Mouse (Mus musculus) embryonic facial prominence, embryonic 11.5 days (tissue): ENCODE measurements around the gene Aldh1a2. TPM values are rescaled to one million over a fixed set of nuclear protein-coding genes. Genes with fewer than 3 reads are reported as not detected.

Source experiments
- ATAC-seq: fragments of 200-750 bp; cut with Nextera tagmentation; replicated peaks from 2 replicates; pipeline ENCODE4 v1.8.0; 2017; ENCODE audit warnings: low read depth; ENCODE audit not compliant: insufficient number of reproducible peaks, low FRiP score, low TSS enrichment
- DNase-seq: peaks from one replicate; pipeline ENCODE4 v3.0.0-alpha.2; 2015; ENCODE audit warnings: low spot score
- H3K27ac ChIP-seq: fragments of 300-500 bp; sonication (generic); replicated peaks from 2 replicates; pipeline ENCODE4 v1.5.1; 2014; ENCODE audit warnings: mild to moderate bottlenecking, low read depth, low read length, control low read depth
- H3K27me3 ChIP-seq: fragments of 300-500 bp; sonication (generic); 2 replicates; pipeline ENCODE4 v1.6.1; 2014; ENCODE audit warnings: mild to moderate bottlenecking, low read length, moderate library complexity, mixed read lengths; ENCODE audit not compliant: control insufficient read depth, insufficient read depth
- H3K36me3 ChIP-seq: fragments of 300-500 bp; sonication (generic); replicated peaks from 2 replicates; pipeline ENCODE4 v1.6.1; 2014; ENCODE audit warnings: low read depth, mild to moderate bottlenecking, low read length, moderate library complexity, mixed read lengths; ENCODE audit not compliant: control insufficient read depth, insufficient read depth
- H3K4me1 ChIP-seq: fragments of 300-500 bp; sonication (generic); 2 replicates; pipeline ENCODE4 v1.6.1; 2014; ENCODE audit warnings: low read length, mixed read lengths; ENCODE audit not compliant: control insufficient read depth, insufficient read depth
- H3K4me2 ChIP-seq: fragments of 300-500 bp; sonication (generic); 2 replicates; pipeline ENCODE4 v1.6.1; 2014; ENCODE audit warnings: low read depth, mild to moderate bottlenecking, control low read depth, low read length, moderate library complexity
- H3K4me3 ChIP-seq: fragments of 300-500 bp; sonication (generic); 2 replicates; pipeline ENCODE4 v1.5.1; 2014; ENCODE audit warnings: low read depth, low read length, control low read depth
- H3K9ac ChIP-seq: fragments of 300-500 bp; sonication (generic); replicated peaks from 2 replicates; pipeline ENCODE4 v1.6.1; 2014; ENCODE audit warnings: mild to moderate bottlenecking, control low read depth, low read length
- H3K9me3 ChIP-seq: fragments of 300-500 bp; sonication (generic); replicated peaks from 2 replicates; pipeline ENCODE4 v1.6.1; 2016; ENCODE audit warnings: mild to moderate bottlenecking, low read length, inconsistent platforms, mixed read lengths; ENCODE audit not compliant: control insufficient read depth
- WGBS: fragments of 180-500 bp; shearing (Covaris S2); extraction: QIAGEN DNeasy Blood & Tissue Kit; methylation state at CpG from one replicate; pipeline ENCODE4 v1.1.7; 2014; 5-methylcytosine and 5-hydroxymethylcytosine counted together
- polyA plus RNA-seq: library from polyadenylated mRNA; unstranded; fragments of >200 nt; fragmentation: Nextera tagmentation; extraction: Ambion mirVana; gene quantifications from 2 replicates; pipeline ENCODE4 v1.2.1, GENCODE M21; 2014

Aldh1a2 gene
- polyA plus RNA-seq, 1 experiment from 2014 or later: 39.1 TPM

DNA sequence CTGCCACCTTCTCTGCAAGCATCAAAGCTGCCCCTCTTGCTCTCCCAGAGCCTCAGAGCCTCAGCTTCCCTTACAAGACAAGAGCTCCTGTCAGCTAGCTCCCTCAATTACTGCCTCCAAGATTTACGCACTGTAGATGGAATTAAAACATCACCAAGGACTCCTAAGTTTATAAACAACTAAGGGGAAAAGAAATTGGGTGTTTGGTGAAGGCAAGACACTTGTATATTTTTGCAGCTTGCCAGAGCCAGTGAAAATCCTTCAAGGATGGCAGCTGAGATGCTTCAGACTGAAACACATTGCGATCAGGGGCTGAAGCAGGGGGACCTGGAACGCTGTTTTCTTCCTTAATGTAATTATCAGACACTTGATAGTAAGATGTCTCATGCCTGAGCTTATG, 47.1 kb downstream of the Aldh1a2 start:
- H3K36me3 ChIP-seq: no peaks in the 10 kb centered on the region
- no peak for DNase-seq
- no peak for ATAC-seq
- H3K4me1 ChIP-seq: no peaks in the 10 kb centered on the region; the same call in 1 of the 2 replicates
- no peak overlapping the region for H3K9ac ChIP-seq
- WGBS: 76% methylated on average over 3 of the region's 3 CpGs
- no peak overlapping the region for H3K27ac ChIP-seq
- H3K27me3 ChIP-seq: no peaks in the 10 kb centered on the region
- no peak overlapping the region for H3K4me3 ChIP-seq
- H3K9me3 ChIP-seq: no peaks in the 10 kb centered on the region
- H3K4me2 ChIP-seq: no peak overlapping the region

DNA sequence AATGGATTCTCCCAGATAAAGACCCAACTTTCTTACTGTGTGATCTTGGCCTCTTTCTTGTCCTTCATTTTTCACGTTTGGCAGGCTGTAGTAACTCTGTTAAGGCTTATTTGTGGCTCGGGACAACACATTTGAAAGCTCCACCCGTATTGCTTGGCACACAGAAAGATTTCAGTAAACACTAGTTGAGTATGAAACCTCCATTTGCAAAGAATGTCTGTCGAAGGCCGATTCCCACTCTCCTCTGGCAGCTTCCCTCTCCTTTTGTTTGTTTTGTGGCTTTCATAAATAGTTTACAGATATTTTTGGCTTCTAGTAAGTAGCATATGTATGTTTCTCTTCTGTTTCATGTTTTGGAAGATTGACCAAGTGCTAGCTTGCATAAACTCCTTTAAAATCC, 54.1 kb downstream of the Aldh1a2 start:
- 85% methylated on average over 5 of the region's 5 CpGs for WGBS
- H3K27me3 ChIP-seq: no peaks in the 10 kb centered on the region
- no peaks in the 10 kb centered on the region for H3K36me3 ChIP-seq
- no peak overlapping the region for H3K4me2 ChIP-seq
- DNase-seq: no peak
- no peak for ATAC-seq
- no peak overlapping the region for H3K27ac ChIP-seq
- no peak overlapping the region for H3K9ac ChIP-seq
- H3K4me1 ChIP-seq: no peaks in the 10 kb centered on the region
- H3K9me3 ChIP-seq: no peaks in the 10 kb centered on the region
- H3K4me3 ChIP-seq: no peak overlapping the region

DNA sequence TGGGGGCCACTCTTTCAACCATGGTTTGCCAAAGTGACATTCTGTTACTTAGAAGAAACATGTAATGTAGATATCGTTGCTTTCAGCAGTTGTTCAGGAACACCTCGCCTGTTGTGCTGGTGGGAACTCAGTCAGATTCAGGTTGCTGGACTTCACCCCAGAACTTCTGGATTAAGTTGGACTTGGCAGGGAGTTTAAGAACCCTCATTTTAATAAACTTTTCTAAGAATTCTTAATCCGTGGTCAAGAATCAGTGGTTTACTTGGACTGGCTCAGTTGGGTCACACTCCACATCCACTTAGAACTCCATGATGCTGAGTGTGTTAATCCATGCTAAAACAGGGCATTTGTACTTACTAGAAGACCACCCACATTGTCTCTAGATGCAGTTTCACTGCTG, 54.6 kb downstream of the Aldh1a2 start:
- H3K9ac ChIP-seq: no peak overlapping the region
- WGBS: 88% methylated on average over 3 of the region's 3 CpGs
- no peaks in the 10 kb centered on the region for H3K4me1 ChIP-seq
- DNase-seq (no peak), ATAC-seq (no peak)
- no peaks in the 10 kb centered on the region for H3K36me3 ChIP-seq
- H3K27ac ChIP-seq: no peak overlapping the region
- no peaks in the 10 kb centered on the region for H3K9me3 ChIP-seq
- no peak overlapping the region for H3K4me3 ChIP-seq
- H3K4me2 ChIP-seq: no peak overlapping the region
- H3K27me3 ChIP-seq: no peaks in the 10 kb centered on the region

DNA sequence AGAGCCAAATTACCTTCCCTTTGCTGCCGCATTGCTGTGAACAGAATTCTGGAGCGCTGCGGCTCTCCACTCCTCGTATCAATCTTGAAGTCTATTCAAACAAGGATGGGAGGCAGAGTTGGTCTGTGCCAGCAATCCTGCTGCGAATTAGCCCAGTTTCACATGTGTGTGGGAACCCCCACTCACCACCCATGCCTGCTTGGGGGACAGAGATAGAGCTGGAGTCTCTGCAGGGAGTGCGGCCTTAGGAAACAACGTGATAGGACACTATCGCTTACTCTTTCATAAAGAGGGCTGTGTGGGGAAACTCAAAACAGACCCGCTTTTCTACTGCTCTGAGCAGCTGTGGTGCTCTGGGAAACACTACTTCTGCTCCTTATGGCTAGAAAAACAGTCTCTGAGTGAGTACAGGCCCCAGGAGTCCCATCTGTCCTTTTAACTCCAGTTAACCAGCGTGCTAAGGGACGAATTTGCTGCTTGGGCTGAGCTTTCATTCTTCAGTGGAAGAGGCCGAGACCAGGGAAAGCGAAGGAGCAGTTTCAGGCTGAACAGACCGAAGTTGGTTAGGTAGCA, 60.6 kb downstream of the Aldh1a2 start:
- H3K27ac ChIP-seq: no peak overlapping the region
- no peaks in the 10 kb centered on the region for H3K27me3 ChIP-seq
- WGBS: 62% methylated on average over 14 of the region's 14 CpGs
- DNase-seq (peak; percentile 13), ATAC-seq (no peak)
- no peaks in the 10 kb centered on the region for H3K36me3 ChIP-seq
- no peak overlapping the region for H3K9ac ChIP-seq
- H3K4me2 ChIP-seq: no peak overlapping the region
- H3K4me3 ChIP-seq: no peak overlapping the region
- no peaks in the 10 kb centered on the region for H3K4me1 ChIP-seq
- no peaks in the 10 kb centered on the region for H3K9me3 ChIP-seq

DNA sequence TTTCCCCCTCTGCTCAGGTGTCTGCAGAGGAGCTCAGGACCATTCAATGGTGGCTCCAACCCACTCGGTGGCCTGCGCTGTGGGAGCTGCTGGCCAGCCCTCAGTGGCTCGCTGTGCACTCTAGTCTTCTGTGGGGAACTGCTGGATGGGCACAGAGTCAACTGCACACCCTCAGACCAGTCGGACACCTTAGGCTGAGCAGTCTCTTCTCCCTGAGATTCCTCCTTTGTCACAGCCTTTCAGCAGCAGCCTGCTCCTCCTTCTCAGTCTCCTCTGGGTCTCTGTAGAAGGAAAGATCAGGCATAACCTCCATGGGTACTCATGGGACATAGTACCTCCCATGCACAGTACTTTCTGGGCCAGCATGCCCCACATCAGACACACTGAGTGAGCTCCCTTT, 63.2 kb downstream of the Aldh1a2 start:
- no peak overlapping the region for H3K4me3 ChIP-seq
- DNase-seq (no peak), ATAC-seq (no peak)
- H3K27ac ChIP-seq: no peak overlapping the region
- H3K27me3 ChIP-seq: no peaks in the 10 kb centered on the region
- H3K4me2 ChIP-seq: no peak overlapping the region
- no peaks in the 10 kb centered on the region for H3K9me3 ChIP-seq
- 81% methylated on average over 4 of the region's 4 CpGs for WGBS
- H3K9ac ChIP-seq: no peak overlapping the region
- H3K36me3 ChIP-seq: no peaks in the 10 kb centered on the region
- H3K4me1 ChIP-seq: no peaks in the 10 kb centered on the region

GRCm38 (mm10) chr9:71283156-71283555, 67.6 kb downstream of the Aldh1a2 start:
- no peaks in the 10 kb centered on the region for H3K9me3 ChIP-seq
- 86% methylated on average over 7 of the region's 7 CpGs for WGBS
- H3K4me1 ChIP-seq: no peaks in the 10 kb centered on the region
- no peak overlapping the region for H3K9ac ChIP-seq
- H3K27ac ChIP-seq: no peak overlapping the region
- no peaks in the 10 kb centered on the region for H3K27me3 ChIP-seq
- H3K4me2 ChIP-seq: no peak overlapping the region
- H3K4me3 ChIP-seq: no peak overlapping the region
- DNase-seq (no peak), ATAC-seq (no peak)
- H3K36me3 ChIP-seq: no peaks in the 10 kb centered on the region

DNA sequence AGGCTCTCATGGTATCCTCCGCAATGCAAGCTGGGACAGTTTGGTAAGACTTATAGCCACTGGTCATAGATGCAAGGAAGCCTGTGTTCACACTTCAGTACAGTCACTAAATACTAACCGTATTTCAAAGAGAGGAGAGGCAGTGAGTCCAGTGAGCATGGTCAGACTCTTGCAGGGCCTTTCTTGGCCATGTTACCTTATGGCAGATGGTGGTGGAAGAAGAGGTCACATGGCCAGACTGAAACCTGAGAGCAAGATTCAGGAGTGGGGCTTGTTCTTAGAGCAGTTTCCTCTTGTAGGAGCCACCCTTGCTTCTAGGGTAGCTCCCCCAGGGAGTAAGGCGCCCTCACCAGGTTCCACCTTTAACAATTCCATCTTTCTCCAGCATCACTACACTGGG, 69.6 kb downstream of the Aldh1a2 start:
- H3K27me3 ChIP-seq: no peaks in the 10 kb centered on the region
- WGBS: 93% methylated on average over 3 of the region's 3 CpGs
- ATAC-seq: no peak

GRCm38 (mm10) chr9:71286420-71286819, 70.8 kb downstream of the Aldh1a2 start:
- Histone ChIP-seq H3K27ac (no peak overlapping the region), H3K4me1 (no peaks in the 10 kb centered on the region), H3K9ac (no peak overlapping the region), H3K4me3 (no peak overlapping the region), H3K9me3 (no peaks in the 10 kb centered on the region), H3K4me2 (no peak overlapping the region), H3K27me3 (no peaks in the 10 kb centered on the region), H3K36me3 (no peaks in the 10 kb centered on the region)
- ATAC-seq (no peak), DNase-seq (no peak)
- WGBS: 93% methylated on average over 9 of the region's 9 CpGs

More for the DNA sequence above, 69.6 kb downstream of the Aldh1a2 start:
- Histone ChIP-seq H3K27ac (no peak overlapping the region), H3K9me3 (no peaks in the 10 kb centered on the region), H3K4me2 (no peak overlapping the region), H3K36me3 (no peaks in the 10 kb centered on the region), H3K4me3 (no peak overlapping the region), H3K9ac (no peak overlapping the region), H3K4me1 (no peaks in the 10 kb centered on the region)
- no peak for DNase-seq
